Mouse (Mus musculus) megakaryocyte-erythroid progenitor cell, adult 5 weeks (primary cell): ENCODE results near the gene Oxct2a. TPM values are rescaled to one million over a fixed set of nuclear protein-coding genes. Genes with fewer than 3 reads are reported as not detected.

Experiments
- polyA plus RNA-seq: library from polyadenylated mRNA; stranded (reverse); fragments of >175 nt; gene quantifications from 2 replicates; pipeline ENCODE4 v1.2.3, GENCODE M21; 2012

Gene Oxct2a
- polyA plus RNA-seq = 0.03 and 0.15 TPM in 2 replicates

DNA sequence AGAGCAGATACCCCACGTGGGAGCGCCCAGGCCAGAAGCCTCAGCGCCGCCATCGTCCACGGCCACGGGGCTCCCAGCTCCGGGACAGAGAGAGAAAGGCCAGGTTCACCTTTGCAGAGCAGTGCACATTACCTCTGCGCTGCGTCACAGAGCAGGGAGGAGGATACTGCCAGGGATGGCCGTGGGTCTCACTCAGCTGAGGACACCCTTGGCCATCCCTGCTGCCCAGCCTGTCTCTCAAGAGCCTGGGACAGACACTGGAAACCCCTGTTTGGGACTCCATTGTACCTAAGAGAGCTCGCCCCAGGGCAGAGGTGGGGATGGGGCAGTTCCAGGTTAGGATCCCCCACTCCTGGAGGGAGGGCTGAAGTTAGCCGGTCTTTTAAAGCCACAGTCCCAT, at the start of gene Oxct2a:
Gene Oxct2a, minus strand, starts transcription at position 101 of the 400 bp plus-strand sequence.

DNA sequence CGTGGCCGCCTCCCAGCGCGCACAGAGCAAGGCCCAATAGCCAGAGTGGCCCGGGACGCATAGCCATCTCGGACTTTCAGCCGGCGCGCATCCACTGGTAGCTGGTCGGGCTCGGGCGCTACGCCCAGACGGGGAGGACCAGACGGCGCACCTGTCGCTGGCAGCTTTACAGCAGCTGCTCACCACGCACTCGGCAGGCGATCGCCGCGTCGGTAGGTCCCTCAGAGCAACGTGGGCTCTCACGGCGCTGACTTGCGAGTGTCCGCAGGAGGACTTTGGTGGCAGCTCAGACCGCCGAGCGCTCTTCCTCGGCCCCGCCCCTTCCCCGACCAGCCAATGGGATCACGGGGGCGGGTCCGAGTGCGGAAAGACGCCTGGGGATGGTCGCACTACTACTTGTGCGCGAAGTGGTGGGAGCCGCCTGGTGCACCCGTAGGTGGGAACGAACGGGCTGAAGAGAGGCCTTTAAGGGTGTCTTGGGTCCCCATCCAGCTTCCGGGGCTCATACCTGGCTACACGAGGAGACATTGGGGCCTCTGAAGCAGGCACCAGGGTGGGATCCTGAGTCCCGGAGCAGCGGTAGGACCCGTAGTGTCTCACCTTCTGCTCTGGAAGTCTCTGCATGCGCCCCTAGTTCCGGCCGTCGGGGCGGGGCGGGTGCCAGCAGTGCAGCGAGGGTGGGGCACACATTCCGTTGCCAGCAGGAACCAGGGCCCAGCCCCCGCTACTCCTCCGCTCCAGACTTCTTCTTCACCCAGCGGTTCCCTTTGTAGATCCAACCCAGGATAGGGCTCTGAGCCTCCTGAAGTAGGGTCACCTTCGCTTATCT, 19.4 kb upstream of the Oxct2a start, which contains the start of gene Bmp8a:
Gene Bmp8a, minus strand, starts transcription at position 611 of the 829 bp plus-strand sequence.

Other genes with a start within 250 kb of the Oxct2a start
- not detected in 2 replicates for gene Bmp8b, start 218.5 kb downstream of the Oxct2a start, polyA plus RNA-seq
- gene Oxct2b, start 207.4 kb downstream of the Oxct2a start, polyA plus RNA-seq = not detected in 2 replicates
- gene Ppie, start 183.7 kb downstream of the Oxct2a start, polyA plus RNA-seq = 12.9 and 15.8 TPM in 2 replicates
- gene Hpcal4, start 140.4 kb downstream of the Oxct2a start, polyA plus RNA-seq = not detected in 2 replicates
- not detected in 2 replicates for gene Nt5c1a, start 122.1 kb downstream of the Oxct2a start, polyA plus RNA-seq
- gene Heyl, start 90.1 kb downstream of the Oxct2a start, polyA plus RNA-seq = 0.16 and 0.43 TPM in 2 replicates
- gene Pabpc4, start 61.3 kb downstream of the Oxct2a start, polyA plus RNA-seq = 714 and 746 TPM in 2 replicates
- 0.27 and 0.50 TPM in 2 replicates for gene Bmp8a, start 19.6 kb upstream of the Oxct2a start, polyA plus RNA-seq